Mouse (Mus musculus): ENCODE results near the gene Doc2a.

DNA sequence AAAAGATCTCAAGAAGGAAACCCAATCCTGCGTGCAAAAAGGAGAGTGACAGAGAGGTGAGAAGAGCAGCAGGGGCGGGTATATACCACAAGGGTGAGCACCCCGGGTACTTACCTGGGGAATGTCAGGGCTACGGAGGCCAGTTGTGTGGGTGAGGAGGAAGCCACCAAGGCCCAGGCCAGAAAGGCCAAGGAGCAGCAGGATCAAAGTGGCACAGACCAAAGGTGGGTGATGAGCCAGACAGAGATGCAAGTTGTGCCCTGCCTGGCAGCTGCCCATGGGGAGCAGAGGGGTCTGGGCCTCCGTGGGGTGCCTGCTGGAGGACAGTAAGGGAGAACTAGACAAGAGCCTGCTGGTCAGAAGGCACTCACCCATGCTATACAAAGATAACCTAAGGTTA is 49.7 kb downstream of the Doc2a start:
- TF ChIP-seq POLR2A (IDR thresholded peaks at IDR 0.05; ENCODE audit: borderline replicate concordance, insufficient read depth, low read length): no peak
- no peak for TF ChIP-seq CTCF (IDR thresholded peaks at IDR 0.05; ENCODE audit: borderline replicate concordance, insufficient read depth, low read depth, low read length)

All from cerebellum, adult 2 months (tissue).